Mouse (Mus musculus) heart, embryonic 14.5 days (tissue): Measurements from ENCODE around the gene Mapk14. TPM values are rescaled to one million over a fixed set of nuclear protein-coding genes. Genes with fewer than 3 reads are reported as not detected.

ENCODE experiments used
- ATAC-seq: fragments of 200-750 bp; cut with Nextera tagmentation; 2 replicates; pipeline ENCODE4 v1.8.0; 2017; ENCODE audit warnings: low read depth, moderate TSS enrichment; ENCODE audit not compliant: insufficient number of reproducible peaks, insufficient read depth, low FRiP score
- H3K27ac ChIP-seq, 2 experiments: fragments of 200-500 bp in 1 of 2; fragments of 300-500 bp in 1 of 2; sonication (generic) in 1 of 2; replicated peaks in 1 of 2; 2 replicates each; pipeline ENCODE4 v1.5.1; 2012 to 2014; ENCODE audit warnings: low read depth in 2 of 2, low read length in 2 of 2, control low read depth in 1 of 2, mild to moderate bottlenecking in 1 of 2, mixed read lengths in 1 of 2; ENCODE audit not compliant: control insufficient read depth in 1 of 2, insufficient read depth in 1 of 2
- H3K27me3 ChIP-seq: fragments of 300-500 bp; sonication (generic); 2 replicates; pipeline ENCODE4 v1.6.1; 2014; ENCODE audit warnings: mild to moderate bottlenecking, low read length, control low read depth; ENCODE audit not compliant: control insufficient read depth, insufficient read depth
- H3K36me3 ChIP-seq: fragments of 300-500 bp; sonication (generic); 2 replicates; pipeline ENCODE4 v1.6.1; 2014; ENCODE audit warnings: mild to moderate bottlenecking, control low read depth, low read length, mixed read lengths; ENCODE audit not compliant: control insufficient read depth, insufficient read depth
- H3K4me1 ChIP-seq, 2 experiments: fragments of 200-500 bp in 1 of 2; fragments of 300-500 bp in 1 of 2; sonication (generic) in 1 of 2; 2 replicates each; pipeline ENCODE4 v1.6.1; 2012 to 2014; ENCODE audit warnings: low read length in 2 of 2, control low read depth in 1 of 2, mixed read lengths in 1 of 2; ENCODE audit not compliant: control insufficient read depth in 2 of 2, insufficient read depth in 2 of 2
- H3K4me2 ChIP-seq: fragments of 300-500 bp; sonication (generic); 2 replicates; pipeline ENCODE4 v1.6.1; 2014; ENCODE audit warnings: mild to moderate bottlenecking, low read length
- H3K4me3 ChIP-seq, 2 experiments: fragments of 200-500 bp in 1 of 2; fragments of 300-500 bp in 1 of 2; sonication (generic) in 1 of 2; 2 replicates each; pipeline ENCODE4 v1.5.1; 2012 to 2014; ENCODE audit warnings: low read length in 2 of 2, mild to moderate bottlenecking in 2 of 2, control low read depth in 1 of 2, low read depth in 1 of 2, moderate library complexity in 1 of 2; ENCODE audit not compliant: control insufficient read depth in 1 of 2, insufficient read depth in 1 of 2
- H3K9ac ChIP-seq: fragments of 300-500 bp; sonication (generic); 2 replicates; pipeline ENCODE4 v1.6.1; 2014; ENCODE audit warnings: mild to moderate bottlenecking, low read length
- H3K9me3 ChIP-seq: fragments of 300-500 bp; sonication (generic); 2 replicates; pipeline ENCODE4 v1.6.1; 2016; ENCODE audit warnings: low read length, control low read depth; ENCODE audit not compliant: control insufficient read depth
- WGBS: fragments of 180-500 bp; shearing (Covaris S2); extraction: QIAGEN DNeasy Blood & Tissue Kit; methylation state at CpG from one replicate; pipeline ENCODE4 v1.1.7; 2014; 5-methylcytosine and 5-hydroxymethylcytosine counted together
- polyA plus RNA-seq: library from polyadenylated mRNA; unstranded; fragments of >200 nt; fragmentation: Nextera tagmentation; extraction: Ambion mirVana; gene quantifications from 2 replicates; pipeline ENCODE4 v1.2.1, GENCODE M21; 2014

Mapk14 gene
- polyA plus RNA-seq, 1 experiment from 2014 or later, result 37.6 TPM

- Histone ChIP-seq H3K9ac (no peak overlapping the region), H3K27me3 (no peaks in the 10 kb centered on the region), H3K4me2 (no peak overlapping the region), H3K4me3 (no peak overlapping the region), H3K4me1 (peaks cover 11 to 36% of the 10 kb centered on the region in 2 experiments), H3K36me3 (peaks cover 4% of the 10 kb centered on the region), H3K27ac (no peak overlapping the region), H3K9me3 (no peaks in the 10 kb centered on the region)
- WGBS, result 59% methylated on average over 2 of the region's 2 CpGs
- ATAC-seq, result no peak
These were observed 17.9 kb downstream of the Mapk14 start for GRCm38 (mm10) chr17:28708989-28709388.

GRCm38 (mm10) chr17:28709552-28710290 lies 18.6 kb downstream of the Mapk14 start:
- WGBS, result 86% methylated on average over 8 of the region's 8 CpGs
- Histone ChIP-seq H3K27ac (0 out of 4 replicates have a peak overlapping the region, but pooled peaks of 1 of the 2 experiments have one; percentile 6), H3K4me2 (no peak overlapping the region), H3K9ac (no peak overlapping the region), H3K36me3 (peaks cover 11% of the 10 kb centered on the region), H3K4me3 (no peak overlapping the region), H3K9me3 (no peaks in the 10 kb centered on the region), H3K27me3 (no peaks in the 10 kb centered on the region), H3K4me1 (peaks cover 11 to 36% of the 10 kb centered on the region in 2 experiments)
- no peak for ATAC-seq

- H3K4me3 ChIP-seq, result no peak overlapping the region
- 93% methylated on average over 8 of the region's 8 CpGs for WGBS
- no peaks in the 10 kb centered on the region for H3K27me3 ChIP-seq
- H3K36me3 ChIP-seq, result peaks cover 17% of the 10 kb centered on the region
- H3K4me1 ChIP-seq, result peaks cover 11 to 36% of the 10 kb centered on the region in 2 experiments
- no peak overlapping the region for H3K4me2 ChIP-seq
- no peak for ATAC-seq
- H3K9ac ChIP-seq, result no peak overlapping the region
- H3K27ac ChIP-seq, result no peak overlapping the region
- no peaks in the 10 kb centered on the region for H3K9me3 ChIP-seq
These were observed 19.2 kb downstream of the Mapk14 start for GRCm38 (mm10) chr17:28710291-28710688.

GRCm38 (mm10) chr17:28711237-28711636 lies 20.1 kb downstream of the Mapk14 start:
- no peak overlapping the region for H3K4me2 ChIP-seq
- H3K4me1 ChIP-seq, result peaks cover 11 to 36% of the 10 kb centered on the region in 2 experiments
- H3K9ac ChIP-seq, result no peak overlapping the region
- ATAC-seq, result no peak
- no peaks in the 10 kb centered on the region for H3K27me3 ChIP-seq
- H3K9me3 ChIP-seq, result no peaks in the 10 kb centered on the region
- peaks cover 26% of the 10 kb centered on the region for H3K36me3 ChIP-seq
- no peak overlapping the region for H3K27ac ChIP-seq
- no peak overlapping the region for H3K4me3 ChIP-seq
- 87% methylated on average over 6 of the region's 6 CpGs for WGBS

GRCm38 (mm10) chr17:28712305-28712704 lies 21.2 kb downstream of the Mapk14 start:
- Histone ChIP-seq H3K36me3 (peaks cover 37% of the 10 kb centered on the region), H3K9me3 (no peaks in the 10 kb centered on the region), H3K4me2 (peak overlapping the region; percentile 28; the same call in 1 of the 2 replicates), H3K27ac (peak overlapping the region; percentile 57; a peak in 3 of 4 replicates), H3K27me3 (no peaks in the 10 kb centered on the region), H3K9ac (no peak overlapping the region), H3K4me1 (peaks cover 11 to 30% of the 10 kb centered on the region in 2 experiments), H3K4me3 (no peak overlapping the region)
- ATAC-seq, result no peak
- WGBS, result 38% methylated on average over 6 of the region's 6 CpGs

GRCm38 (mm10) chr17:28714006-28714405 lies 22.9 kb downstream of the Mapk14 start:
- Histone ChIP-seq H3K27ac (no peak overlapping the region), H3K9me3 (no peaks in the 10 kb centered on the region), H3K27me3 (no peaks in the 10 kb centered on the region), H3K4me2 (no peak overlapping the region), H3K36me3 (peaks cover 48% of the 10 kb centered on the region), H3K4me1 (peaks cover 11 to 26% of the 10 kb centered on the region in 2 experiments), H3K4me3 (no peak overlapping the region), H3K9ac (no peak overlapping the region)
- ATAC-seq, result no peak
- 95% methylated on average over 3 of the region's 3 CpGs for WGBS

GRCm38 (mm10) chr17:28715832-28716548 lies 24.9 kb downstream of the Mapk14 start:
- Histone ChIP-seq H3K27me3 (no peaks in the 10 kb centered on the region), H3K36me3 (peaks cover 63% of the 10 kb centered on the region), H3K27ac (no peak overlapping the region), H3K9me3 (no peaks in the 10 kb centered on the region), H3K4me3 (no peak overlapping the region), H3K9ac (no peak overlapping the region), H3K4me2 (no peak overlapping the region), H3K4me1 (peaks cover 12 to 35% of the 10 kb centered on the region in 2 experiments)
- ATAC-seq, result no peak
- 70% methylated on average over 7 of the region's 7 CpGs for WGBS
